Mouse (Mus musculus) stomach, adult 2 months (tissue): ENCODE results near the gene Wdpcp. TPM values are rescaled to one million over a fixed set of nuclear protein-coding genes. Genes with fewer than 3 reads are reported as not detected.

ENCODE experiments used
- polyA plus RNA-seq: library from polyadenylated mRNA; depleted of rRNA; stranded (reverse); fragments of >200 nt; gene quantifications from 2 replicates; pipeline ENCODE4 v1.2.3, GENCODE M21; 2012; rRNA removed

Wdpcp gene
- polyA plus RNA-seq = 0.26 and 0.83 TPM in 2 replicates

GRCm38 (mm10) chr11:21571700-21572381 lies at the start of gene Wdpcp, which contains the start of gene Mdh1:
Gene Wdpcp, plus strand, starts transcription at chr11:21572235.
Gene Mdh1, minus strand, starts transcription at chr11:21572367.

Other genes with a start within 250 kb of the Wdpcp start
- 0.54 and 1.2 TPM in 2 replicates for gene Ugp2, start 201.0 kb upstream of the Wdpcp start, polyA plus RNA-seq
- 31.2 and 32.7 TPM in 2 replicates for gene Mdh1, start 132 bp downstream of the Wdpcp start, polyA plus RNA-seq